Mouse (Mus musculus): Measurements from ENCODE around the gene Clpb.

The Clpb gene

GRCm38 (mm10) chr7:101673497-101673896, 10.1 kb downstream of the Clpb start:
- no peak for DNase-seq (ENCODE audit: low read depth, low spot score)

GRCm38 (mm10) chr7:101676033-101676761, 12.8 kb downstream of the Clpb start:
- DNase-seq (ENCODE audit: low read depth, low spot score), result no peak

GRCm38 (mm10) chr7:101676762-101677308, 13.4 kb downstream of the Clpb start:
- DNase-seq (ENCODE audit: low read depth, low spot score), result no peak

- DNase-seq (ENCODE audit: low read depth, low spot score), result peak; percentile 44
Measured at GRCm38 (mm10) chr7:101679591-101679990, 16.2 kb downstream of the Clpb start.

- no peak for DNase-seq (ENCODE audit: low read depth, low spot score)
Measured at GRCm38 (mm10) chr7:101680961-101681360, 17.5 kb downstream of the Clpb start.

- DNase-seq (ENCODE audit: low read depth, low spot score), result no peak
Measured at GRCm38 (mm10) chr7:101681565-101682071, 18.2 kb downstream of the Clpb start.

- no peak for DNase-seq (ENCODE audit: low read depth, low spot score)
Measured at GRCm38 (mm10) chr7:101682886-101683285, 19.5 kb downstream of the Clpb start.

GRCm38 (mm10) chr7:101683976-101684630, 20.7 kb downstream of the Clpb start:
- peak; percentile 39 for DNase-seq (ENCODE audit: low read depth, low spot score)

- DNase-seq (ENCODE audit: low read depth, low spot score), result peak; percentile 23
Measured at GRCm38 (mm10) chr7:101684671-101685070, 21.2 kb downstream of the Clpb start.

- DNase-seq (ENCODE audit: low read depth, low spot score), result no peak
Measured at GRCm38 (mm10) chr7:101687144-101687543, 23.7 kb downstream of the Clpb start.

GRCm38 (mm10) chr7:101690471-101690870, 27.0 kb downstream of the Clpb start:
- DNase-seq (ENCODE audit: low read depth, low spot score), result no peak

- DNase-seq (ENCODE audit: low read depth, low spot score), result no peak
Measured at GRCm38 (mm10) chr7:101691863-101692262, 28.4 kb downstream of the Clpb start.

GRCm38 (mm10) chr7:101692446-101692845, 29.0 kb downstream of the Clpb start:
- no peak for DNase-seq (ENCODE audit: low read depth, low spot score)

- DNase-seq (ENCODE audit: low read depth, low spot score), result no peak
Measured at GRCm38 (mm10) chr7:101695483-101695882, 32.0 kb downstream of the Clpb start.

GRCm38 (mm10) chr7:101696931-101697723, 33.7 kb downstream of the Clpb start:
- no peak for DNase-seq (ENCODE audit: low read depth, low spot score)

- DNase-seq (ENCODE audit: low read depth, low spot score), result no peak
Measured at GRCm38 (mm10) chr7:101700296-101700695, 36.9 kb downstream of the Clpb start.

GRCm38 (mm10) chr7:101702706-101703105, 39.3 kb downstream of the Clpb start:
- DNase-seq (ENCODE audit: low read depth, low spot score), result no peak

GRCm38 (mm10) chr7:101709586-101709985, 46.2 kb downstream of the Clpb start:
- no peak for DNase-seq (ENCODE audit: low read depth, low spot score)

- DNase-seq (ENCODE audit: low read depth, low spot score), result no peak
Measured at GRCm38 (mm10) chr7:101710236-101710635, 46.8 kb downstream of the Clpb start.

GRCm38 (mm10) chr7:101713828-101714400, 50.5 kb downstream of the Clpb start:
- DNase-seq (ENCODE audit: low read depth, low spot score), result no peak

GRCm38 (mm10) chr7:101715041-101715551, 51.7 kb downstream of the Clpb start:
- no peak for DNase-seq (ENCODE audit: low read depth, low spot score)

Measured in R1 (cell line).